Mouse (Mus musculus) ES-Bruce4 (cell line): ENCODE results near the gene Stfa3. TPM values are rescaled to one million over a fixed set of nuclear protein-coding genes. Genes with fewer than 3 reads are reported as not detected.
"Not testable (repeated sequence)": the region's sequence is repeated elsewhere in the genome, so short reads cannot be mapped to it uniquely, and the experiment has no call there.

Experiments used
- H3K27ac ChIP-seq: 2 replicates; pipeline ENCODE4 v1.5.1; 2012; ENCODE audit warnings: low read length, inconsistent platforms; ENCODE audit not compliant: insufficient read depth
- H3K27me3 ChIP-seq: 2 replicates; pipeline ENCODE4 v1.6.1; 2012; ENCODE audit warnings: mild to moderate bottlenecking, low read length, inconsistent platforms; ENCODE audit not compliant: control insufficient read depth, poor library complexity, insufficient read depth, severe bottlenecking
- H3K36me3 ChIP-seq: 2 replicates; pipeline ENCODE4 v1.6.1; 2012; ENCODE audit warnings: inconsistent platforms, mild to moderate bottlenecking, low read length, moderate library complexity; ENCODE audit not compliant: control insufficient read depth, poor library complexity, insufficient read depth, severe bottlenecking
- H3K4me1 ChIP-seq: one replicate; pipeline ENCODE4 v1.8.1; 2011; ENCODE audit warnings: low read length; ENCODE audit not compliant: control insufficient read depth, insufficient read depth
- H3K4me3 ChIP-seq: 2 replicates; pipeline ENCODE4 v1.5.1; 2011; ENCODE audit warnings: low read depth, mild to moderate bottlenecking, low read length
- H3K9ac ChIP-seq: 2 replicates; pipeline ENCODE4 v1.6.1; 2012; ENCODE audit warnings: low read depth, mild to moderate bottlenecking, inconsistent platforms; ENCODE audit not compliant: poor library complexity, severe bottlenecking
- H3K9me3 ChIP-seq: replicated peaks from 2 replicates; pipeline ENCODE4 v1.6.1; 2012; ENCODE audit warnings: mild to moderate bottlenecking, low read length, inconsistent platforms; ENCODE audit not compliant: control insufficient read depth, poor library complexity, insufficient read depth, severe bottlenecking
- CTCF ChIP-seq: IDR thresholded peaks from one replicate; pipeline ENCODE4 v1.8.1; 2011; ENCODE audit warnings: low read depth, low read length
- EP300 ChIP-seq: IDR thresholded peaks from 2 replicates; pipeline ENCODE4 v1.6.1; 2011; ENCODE audit warnings: low read depth, low read length; ENCODE audit not compliant: insufficient read depth
- POLR2A ChIP-seq: IDR thresholded peaks from one replicate; pipeline ENCODE4 v1.8.1; 2011; ENCODE audit warnings: low read length; ENCODE audit not compliant: insufficient read depth
- polyA plus RNA-seq: library from polyadenylated mRNA; stranded (reverse); fragments of >200 nt; gene quantifications from 2 replicates; pipeline ENCODE4 v1.2.4, GENCODE M21; 2011; ENCODE audit warnings: low read depth; ENCODE audit not compliant: missing spikeins, insufficient read depth, insufficient read length

Gene Stfa3
- polyA plus RNA-seq, 1 experiment, result not detected

GRCm38 (mm10) chr16:36465436-36465835 lies 10.2 kb upstream of the Stfa3 start:
- Histone ChIP-seq H3K9me3 (no peaks in the 10 kb centered on the region), H3K4me3 (no peak overlapping the region), H3K36me3 (no peaks in the 10 kb centered on the region), H3K27ac (no peak overlapping the region), H3K27me3 (no peaks in the 10 kb centered on the region), H3K9ac (no peak overlapping the region), H3K4me1 (no peaks in the 10 kb centered on the region)
- TF ChIP-seq POLR2A (no peak), EP300 (no peak), CTCF (no peak)

DNA sequence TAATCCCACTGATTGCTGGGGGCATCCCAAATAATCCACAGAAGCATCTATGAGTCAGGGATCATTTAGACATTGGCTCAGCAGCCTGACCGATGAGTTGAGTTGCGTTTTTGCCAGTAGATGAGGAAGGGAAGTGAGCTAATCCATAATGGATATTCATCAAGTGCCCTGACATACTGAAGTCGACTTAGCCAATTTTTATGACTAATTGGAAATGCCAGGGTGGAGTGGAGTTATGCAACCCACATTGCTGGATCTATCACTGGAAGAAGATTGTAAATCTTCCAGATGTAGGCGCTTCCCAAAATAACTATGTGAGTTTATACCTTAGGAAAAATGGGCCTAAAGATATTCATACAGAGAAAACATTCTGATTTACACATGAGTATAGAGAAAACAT lies 8.9 kb upstream of the Stfa3 start:
- H3K9me3 ChIP-seq, result no peaks in the 10 kb centered on the region

DNA sequence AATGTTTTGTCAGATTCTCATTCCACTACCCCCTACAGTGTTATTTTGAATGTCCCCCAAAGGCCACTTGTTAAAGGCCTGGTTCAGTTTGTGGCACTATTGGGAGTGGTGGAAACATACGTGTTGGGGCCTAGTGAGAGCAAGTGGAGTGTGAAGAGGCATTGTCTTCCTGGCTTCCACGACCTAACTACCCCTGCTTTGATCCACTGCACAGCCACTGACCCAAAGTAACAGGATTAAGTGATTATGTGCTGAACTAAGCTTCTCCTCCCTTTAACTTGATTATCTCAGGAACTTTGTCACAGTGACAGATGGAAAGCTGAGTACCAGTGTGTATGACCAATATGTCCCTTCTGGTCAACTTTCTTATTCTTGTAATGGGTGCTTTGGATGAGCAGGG lies 5.2 kb upstream of the Stfa3 start:
- TF ChIP-seq POLR2A (no peak), EP300 (no peak), CTCF (no peak)
- Histone ChIP-seq H3K27ac (no peak overlapping the region), H3K9me3 (no peaks in the 10 kb centered on the region), H3K27me3 (no peaks in the 10 kb centered on the region), H3K9ac (no peak overlapping the region), H3K36me3 (no peaks in the 10 kb centered on the region), H3K4me1 (no peaks in the 10 kb centered on the region), H3K4me3 (no peak overlapping the region)

More for the DNA sequence above, 8.9 kb upstream of the Stfa3 start:
- H3K27me3 ChIP-seq, result no peaks in the 10 kb centered on the region
- no peaks in the 10 kb centered on the region for H3K36me3 ChIP-seq
- H3K9ac ChIP-seq, result no peak overlapping the region
- no peaks in the 10 kb centered on the region for H3K4me1 ChIP-seq
- no peak overlapping the region for H3K4me3 ChIP-seq
- H3K27ac ChIP-seq, result no peak overlapping the region
- TF ChIP-seq POLR2A (no peak), EP300 (no peak), CTCF (no peak)

- not testable (repeated sequence) for H3K27ac ChIP-seq, H3K4me1 ChIP-seq, H3K9ac ChIP-seq, H3K9me3 ChIP-seq, H3K27me3 ChIP-seq, H3K36me3 ChIP-seq, H3K4me3 ChIP-seq
These were observed 34.2 kb downstream of the Stfa3 start for GRCm38 (mm10) chr16:36420979-36421378.

DNA sequence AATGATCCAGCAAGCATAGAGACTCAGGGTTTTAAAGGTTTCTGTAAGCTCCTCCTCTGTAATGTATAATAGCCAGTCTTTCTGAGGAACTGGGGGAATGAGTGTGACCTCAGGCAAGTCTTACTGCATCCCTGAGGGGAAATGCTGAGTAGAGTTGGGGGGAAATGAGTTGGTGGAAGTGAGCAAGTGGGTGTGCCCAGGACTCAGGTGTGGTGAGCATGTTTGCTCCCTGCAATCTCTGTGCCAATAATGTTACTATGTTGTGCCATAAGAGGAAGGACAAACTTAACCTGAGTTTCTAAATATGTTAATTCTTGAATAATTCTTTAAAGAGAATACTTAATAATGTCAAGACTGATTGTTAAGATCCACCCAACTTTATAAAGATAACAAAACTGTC lies 46.8 kb downstream of the Stfa3 start, which contains the start of gene Stfa2:
TSS of gene Stfa2 (minus strand) at position 101 of the 400 bp plus-strand sequence.
- no peaks in the 10 kb centered on the region for H3K27me3 ChIP-seq
- no peak within 1 kb of the TSS for H3K27ac ChIP-seq
- no peaks in the 10 kb centered on the region for H3K36me3 ChIP-seq
- H3K4me3 ChIP-seq, result no peak within 1 kb of the TSS
- TF ChIP-seq CTCF, result no peak
- no peak for TF ChIP-seq EP300
- TF ChIP-seq POLR2A, result no peak
- H3K9me3 ChIP-seq, result no peaks in the 10 kb centered on the region
- no peak within 1 kb of the TSS for H3K9ac ChIP-seq
- H3K4me1 ChIP-seq, result no peaks in the 10 kb centered on the region

Other genes with a start within 250 kb of the Stfa3 start
- not detected in 2 replicates for gene Gm5416, start 245.0 kb downstream of the Stfa3 start, polyA plus RNA-seq
- gene 2010005H15Rik, start 233.9 kb downstream of the Stfa3 start, polyA plus RNA-seq, result not detected in 2 replicates
- gene Stfa1, start 178.4 kb downstream of the Stfa3 start, polyA plus RNA-seq, result not detected in 2 replicates
- gene BC117090, start 121.1 kb downstream of the Stfa3 start, polyA plus RNA-seq, result not detected in 2 replicates
- gene BC100530, start 87.6 kb downstream of the Stfa3 start, polyA plus RNA-seq, result not detected in 2 replicates
- not detected in 2 replicates for gene Stfa2, start 46.9 kb downstream of the Stfa3 start, polyA plus RNA-seq
- gene Casr, start 106.7 kb upstream of the Stfa3 start, polyA plus RNA-seq, result 0.39 and 0.68 TPM in 2 replicates
- gene Cd86, start 210.7 kb upstream of the Stfa3 start, polyA plus RNA-seq, result not detected in 2 replicates
- 13.9 and 17.0 TPM in 2 replicates for gene Ildr1, start 238.6 kb upstream of the Stfa3 start, polyA plus RNA-seq